Mouse (Mus musculus) testis, adult 2 months (tissue): ENCODE measurements around the gene Slc39a11.

ENCODE experiments used
- CTCF ChIP-seq: fragments of 200-500 bp; IDR thresholded peaks from 2 replicates; pipeline ENCODE4 v1.5.1; 2012; ENCODE audit warnings: low read depth, mild to moderate bottlenecking, inconsistent platforms, low read length, moderate library complexity; ENCODE audit not compliant: control insufficient read depth, insufficient read depth, insufficient replicate concordance
- POLR2A ChIP-seq: fragments of 200-500 bp; IDR thresholded peaks from 2 replicates; pipeline ENCODE4 v1.6.1; 2012; ENCODE audit warnings: low read depth, mild to moderate bottlenecking, inconsistent platforms, low read length, moderate library complexity; ENCODE audit not compliant: control insufficient read depth

GRCm38 (mm10) chr11:113512976-113513375, 136.9 kb downstream of the Slc39a11 start:
- no peak for TF ChIP-seq POLR2A
- no peak for TF ChIP-seq CTCF
